Mouse (Mus musculus): ENCODE measurements around the gene Usp22. TPM values are rescaled to one million over a fixed set of nuclear protein-coding genes. Genes with fewer than 3 reads are reported as not detected.
"Not testable (repeated sequence)": the region's sequence is repeated elsewhere in the genome, so short reads cannot be mapped to it uniquely, and the experiment has no call there.

Gene Usp22
- total RNA-seq, 1 experiment from 2014 or later = 53.0 TPM

- DNase-seq = no peak
Observed at GRCm38 (mm10) chr11:61190776-61191175, 15.9 kb upstream of the Usp22 start.

GRCm38 (mm10) chr11:61183820-61184219 lies 9.0 kb upstream of the Usp22 start:
- no peak for DNase-seq

DNA sequence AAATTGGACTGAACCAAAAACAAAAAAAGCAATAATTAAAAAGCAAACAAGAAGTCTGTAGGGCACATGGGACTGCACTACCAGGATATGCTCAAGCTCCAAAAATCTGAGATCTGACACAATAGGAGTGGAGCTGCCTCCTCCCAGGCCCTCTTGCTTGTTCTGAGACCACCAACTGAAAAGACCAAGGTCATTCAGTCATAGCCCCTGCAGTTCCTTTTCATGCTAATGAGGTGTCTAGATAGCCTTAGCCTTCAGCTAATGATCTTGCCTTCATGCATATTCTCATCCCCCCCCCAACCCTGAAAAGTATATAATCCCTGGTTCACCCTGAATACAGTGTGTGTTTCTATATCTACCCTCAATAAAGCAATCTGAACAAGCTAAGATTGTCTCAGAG lies 6.8 kb upstream of the Usp22 start:
- DNase-seq = no peak

GRCm38 (mm10) chr11:61180361-61180760 lies 5.5 kb upstream of the Usp22 start:
- DNase-seq = no peak

DNA sequence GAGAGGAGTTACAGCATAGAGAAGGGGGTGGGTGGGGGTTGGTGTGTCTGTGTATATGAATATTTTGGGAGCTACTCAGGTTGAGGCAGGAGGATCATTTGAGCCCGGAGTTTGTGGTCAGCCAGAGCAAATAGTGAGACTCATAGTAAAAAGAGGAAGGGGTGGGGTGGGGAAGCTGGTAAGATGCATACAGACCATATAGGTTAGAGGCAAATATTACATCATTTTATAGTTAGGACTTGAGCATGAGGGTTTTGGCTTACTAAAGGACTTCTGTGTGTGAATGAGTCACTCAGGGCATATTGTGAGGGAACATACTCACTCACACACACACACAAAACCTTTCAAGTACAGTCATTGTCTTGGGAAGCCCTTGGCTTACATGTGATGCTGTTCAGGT lies 1.5 kb upstream of the Usp22 start:
- no peak for DNase-seq

DNA sequence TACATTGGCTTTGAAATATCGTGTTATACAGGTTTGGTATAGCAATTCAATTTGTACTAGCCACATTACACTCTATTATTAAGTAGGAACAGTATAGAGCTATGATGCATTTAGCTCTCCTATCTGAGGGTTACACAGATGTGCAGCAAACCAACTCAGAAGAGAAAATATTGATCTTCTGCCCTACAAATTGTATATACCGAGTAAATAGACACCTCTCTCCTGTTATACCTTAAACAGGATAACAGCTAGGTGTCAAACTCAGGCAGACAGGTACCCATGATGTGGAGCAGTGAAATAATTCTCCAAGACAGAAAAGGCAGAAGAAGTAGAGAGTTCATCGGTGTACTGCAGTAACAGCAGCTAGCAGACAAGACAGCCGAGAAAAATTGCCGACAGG lies 923 bp upstream of the Usp22 start:
- no peak for DNase-seq

- peak; percentile 83 for DNase-seq
Observed at GRCm38 (mm10) chr11:61174291-61174820, 499 bp downstream of the Usp22 start.

GRCm38 (mm10) chr11:61173477-61173876 lies 1.4 kb downstream of the Usp22 start:
- not testable (repeated sequence) for DNase-seq

DNA sequence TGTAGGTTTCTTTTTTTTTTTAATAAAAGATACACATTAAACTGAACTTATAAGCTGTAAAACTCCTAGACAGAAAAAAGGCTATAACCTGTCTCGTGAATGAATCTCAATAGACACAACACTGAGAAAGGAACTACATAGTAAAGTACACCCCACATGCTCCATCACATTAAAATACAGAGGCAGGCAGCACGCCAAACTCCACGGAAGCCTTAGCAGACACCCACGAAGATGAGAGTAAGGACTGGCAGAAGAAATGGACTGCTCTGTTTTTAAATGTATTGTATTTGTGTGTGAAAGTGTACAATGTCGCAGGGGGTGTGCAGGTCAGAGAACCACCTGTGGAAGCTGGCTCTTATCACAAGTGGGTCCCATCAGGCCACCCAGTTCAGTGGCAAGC lies 4.7 kb downstream of the Usp22 start:
- no peak for DNase-seq

- DNase-seq = no peak
Observed at GRCm38 (mm10) chr11:61164881-61165280, 10.0 kb downstream of the Usp22 start.

DNA sequence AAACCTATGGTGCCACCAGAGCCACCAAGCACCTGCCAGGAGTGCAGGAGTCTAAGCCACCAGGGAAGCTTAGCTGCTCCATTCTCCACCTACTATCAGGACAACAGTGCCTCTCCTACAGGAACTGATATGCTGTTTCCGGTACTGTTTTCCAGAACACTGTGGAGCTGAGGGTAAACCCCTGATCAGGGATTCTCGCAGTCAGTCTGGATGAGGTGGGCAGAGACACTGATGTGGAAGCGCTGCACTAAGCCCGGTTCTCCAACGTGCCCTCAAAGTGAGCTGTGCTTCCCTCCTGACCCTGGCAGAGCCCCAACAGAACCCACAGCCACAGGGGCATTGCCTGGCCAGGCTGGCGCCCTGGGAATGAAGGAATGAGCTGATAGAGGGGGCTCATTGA lies 10.5 kb downstream of the Usp22 start:
- DNase-seq = no peak

DNA sequence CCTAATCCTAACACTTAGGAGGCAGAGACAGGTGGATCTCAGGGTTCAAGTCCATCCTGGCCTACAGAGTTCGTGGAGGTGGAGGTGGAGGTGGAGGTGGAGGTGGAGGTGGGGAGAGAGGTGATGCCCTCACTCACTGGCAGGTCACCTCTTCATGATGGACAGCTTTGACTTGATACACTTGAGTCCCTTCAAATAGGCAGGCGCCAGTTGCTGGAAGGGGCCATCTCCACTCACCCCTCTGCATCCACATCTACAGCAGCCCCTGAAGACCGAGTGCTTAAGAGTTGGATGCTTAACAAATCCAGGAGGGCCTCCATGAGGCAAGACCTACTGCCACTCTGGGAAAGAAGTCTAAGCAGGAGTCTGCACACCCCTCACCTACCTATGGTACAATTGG lies 11.5 kb downstream of the Usp22 start:
- no peak for DNase-seq

GRCm38 (mm10) chr11:61162776-61163175 lies 12.1 kb downstream of the Usp22 start:
- no peak for DNase-seq

DNA sequence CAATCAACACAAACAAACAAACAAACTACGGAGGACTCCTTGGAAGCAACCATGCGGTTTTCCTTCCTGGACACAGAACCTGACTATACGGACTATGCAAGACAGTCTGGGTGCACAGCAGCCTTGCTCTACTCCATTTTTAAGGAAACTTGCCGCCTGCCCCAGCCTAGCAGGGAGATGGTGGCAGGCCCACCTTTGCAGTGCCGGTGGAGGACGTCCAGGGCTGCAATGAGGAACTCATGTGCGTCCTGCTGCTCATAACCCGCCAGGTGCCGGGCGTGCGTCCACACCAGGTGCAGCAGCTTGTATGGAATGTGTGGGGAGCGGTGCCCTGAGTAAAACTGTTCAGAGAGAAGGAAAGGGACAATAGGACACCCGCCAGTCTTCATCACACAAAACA lies 13.7 kb downstream of the Usp22 start:
- no peak for DNase-seq

DNA sequence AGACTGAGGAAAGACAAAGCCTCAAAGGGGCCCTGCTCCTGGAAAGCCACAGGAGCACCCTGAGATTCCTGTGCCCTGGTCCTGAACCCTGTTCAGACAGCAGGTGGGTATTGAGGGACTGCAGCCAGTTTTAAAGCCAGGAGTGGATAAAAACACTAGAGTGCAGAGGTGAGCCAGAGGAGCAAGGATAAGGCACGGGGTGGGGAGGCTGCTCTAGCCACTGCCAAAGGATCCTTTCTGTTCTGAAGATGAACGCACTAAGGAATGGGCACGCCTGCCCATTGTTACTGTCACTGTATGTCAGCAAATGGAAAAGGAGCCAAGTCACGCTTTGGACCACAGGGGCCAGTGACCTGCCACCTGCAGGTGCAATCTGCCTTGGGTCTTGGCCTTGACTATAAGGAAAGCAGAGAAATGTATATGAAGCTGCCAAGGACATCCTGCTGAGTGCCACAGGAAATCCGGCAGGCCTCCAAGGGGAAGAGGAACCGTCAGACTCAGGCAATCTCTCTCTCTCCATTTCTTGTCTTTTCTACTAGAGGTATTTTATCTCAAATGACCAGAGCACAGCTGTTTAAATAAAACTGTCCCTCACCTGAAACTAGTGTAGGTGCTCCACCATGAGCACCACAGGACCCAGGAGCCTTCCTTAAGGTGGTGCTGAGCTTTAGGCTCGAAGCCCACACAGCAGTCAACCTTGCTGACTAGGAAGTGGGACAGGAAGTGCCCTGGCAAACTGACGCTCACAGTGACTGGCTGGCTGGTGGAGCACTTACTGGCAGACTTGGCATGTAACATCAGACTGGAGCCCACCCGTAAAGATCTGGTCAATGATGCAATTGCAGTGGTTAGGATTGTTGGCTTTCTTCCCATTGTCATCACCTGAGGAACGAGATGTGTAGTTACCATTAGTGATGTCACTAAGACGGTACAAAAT lies 14.8 kb downstream of the Usp22 start:
- DNase-seq = no peak

GRCm38 (mm10) chr11:61158141-61158540 lies 16.7 kb downstream of the Usp22 start:
- no peak for DNase-seq

DNA sequence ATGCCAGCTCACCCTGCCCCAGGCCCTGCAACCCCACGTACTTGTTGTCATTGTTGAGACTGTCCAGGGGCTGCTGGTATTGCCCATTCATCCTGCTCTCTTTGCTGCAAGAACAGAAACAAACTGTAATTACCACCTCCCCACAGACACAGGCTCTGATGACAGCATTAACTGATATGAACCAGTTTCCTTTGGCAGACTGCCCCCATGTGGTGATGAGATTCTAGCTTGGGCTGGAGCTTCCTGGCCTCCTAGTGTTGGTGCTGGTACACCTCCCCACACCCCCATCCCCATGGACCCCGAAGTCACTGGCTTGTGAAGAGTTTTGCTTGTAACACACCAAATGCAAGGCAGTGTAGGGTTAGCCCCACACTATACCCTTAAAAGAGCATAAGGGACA lies 19.1 kb downstream of the Usp22 start:
- peak; percentile 76 for DNase-seq

- no peak for DNase-seq
Observed at GRCm38 (mm10) chr11:61150233-61151001, 24.4 kb downstream of the Usp22 start.

DNA sequence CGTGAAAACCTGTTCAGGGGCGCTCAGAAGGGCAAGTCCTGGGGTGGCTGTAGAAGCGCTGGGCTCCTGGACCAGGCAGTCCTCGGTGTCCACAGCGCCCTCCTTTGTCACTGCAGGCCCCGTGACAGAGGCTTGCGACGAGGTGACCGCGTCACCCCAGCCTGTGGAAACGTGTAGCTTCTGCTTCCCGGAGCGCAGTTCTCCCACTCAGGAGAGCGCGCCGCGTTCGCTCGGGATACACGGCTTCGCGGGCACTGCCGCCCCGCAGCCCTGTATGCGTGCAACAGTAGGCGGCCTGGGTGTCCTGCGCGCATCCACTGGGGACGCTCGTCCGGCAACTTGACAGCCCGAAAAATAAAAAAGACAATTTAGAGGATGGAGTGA lies 27.6 kb downstream of the Usp22 start:
- peak; percentile 70 for DNase-seq

DNA sequence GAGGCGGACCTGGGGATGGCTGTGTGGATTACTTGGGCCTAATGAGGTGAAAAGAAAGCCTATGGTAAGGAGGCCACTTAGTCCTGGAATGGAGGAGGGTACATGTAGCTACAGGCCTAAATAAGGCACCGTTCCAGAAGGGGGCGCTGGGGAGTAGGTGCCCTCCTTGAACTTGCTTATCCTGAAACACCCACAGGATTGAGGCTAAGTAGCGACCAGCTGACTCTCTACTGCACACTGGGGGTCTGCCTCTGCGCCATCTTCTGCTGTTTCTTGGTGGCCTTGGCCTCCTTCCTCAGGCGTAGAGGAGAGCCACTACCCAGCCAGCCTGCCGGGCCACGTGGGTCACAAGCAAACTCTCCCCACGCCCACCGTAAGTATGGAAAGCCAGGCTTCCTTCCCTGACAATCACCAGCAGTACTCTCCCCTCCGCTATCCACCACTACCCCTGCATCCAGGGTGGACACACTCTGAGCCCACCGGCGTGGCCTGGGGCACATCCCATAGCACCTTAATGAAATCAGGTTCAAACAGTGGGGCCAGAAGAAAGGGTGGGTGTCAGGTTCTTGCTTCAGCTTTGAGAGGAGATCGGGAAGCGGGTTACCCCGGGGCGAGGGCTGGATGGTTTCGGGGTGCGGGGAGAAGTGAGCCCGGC lies 28.1 kb downstream of the Usp22 start:
- peak; percentile 68 for DNase-seq

- DNase-seq = no peak
Observed at GRCm38 (mm10) chr11:61145551-61145950, 29.3 kb downstream of the Usp22 start.
